Mouse (Mus musculus): ENCODE results near the gene Kmt2a.
"Not testable (repeated sequence)": the region's sequence is repeated elsewhere in the genome, so short reads cannot be mapped to it uniquely, and the experiment has no call there.

Gene Kmt2a

GRCm38 (mm10) chr9:44814179-44814578 is 66.9 kb downstream of the Kmt2a start:
- DNase-seq, result no peak

- no peak for DNase-seq
Measured at GRCm38 (mm10) chr9:44810316-44810715, 70.8 kb downstream of the Kmt2a start.

GRCm38 (mm10) chr9:44807778-44808177 is 73.3 kb downstream of the Kmt2a start:
- DNase-seq, result no peak

- no peak for DNase-seq
Measured at GRCm38 (mm10) chr9:44807141-44807540, 74.0 kb downstream of the Kmt2a start.

- no peak for DNase-seq
Measured at GRCm38 (mm10) chr9:44805536-44805935, 75.6 kb downstream of the Kmt2a start.

GRCm38 (mm10) chr9:44804678-44805077 is 76.4 kb downstream of the Kmt2a start:
- no peak for DNase-seq

- no peak for DNase-seq
Measured at GRCm38 (mm10) chr9:44802808-44803450, 78.2 kb downstream of the Kmt2a start, which contains the start of gene Ttc36. Gene Ttc36, minus strand, starts transcription at chr9:44803072.

GRCm38 (mm10) chr9:44801669-44802068 is 79.4 kb downstream of the Kmt2a start:
- DNase-seq, result no peak

GRCm38 (mm10) chr9:44799958-44800324 is 81.2 kb downstream of the Kmt2a start:
- DNase-seq, result no peak

- peak; percentile 92 for DNase-seq
Measured at GRCm38 (mm10) chr9:44799102-44799957, 81.8 kb downstream of the Kmt2a start, which contains the start of gene Tmem25. Gene Tmem25, minus strand, starts transcription at chr9:44799307.

GRCm38 (mm10) chr9:44798298-44798697 is 82.8 kb downstream of the Kmt2a start:
- peak; percentile 32 for DNase-seq

GRCm38 (mm10) chr9:44792842-44793241 is 88.3 kb downstream of the Kmt2a start:
- no peak for DNase-seq

GRCm38 (mm10) chr9:44772750-44773651 is 108.1 kb downstream of the Kmt2a start:
- peak; percentile 88 for DNase-seq

GRCm38 (mm10) chr9:44772392-44772749 is 108.7 kb downstream of the Kmt2a start:
- DNase-seq, result no peak

- no peak for DNase-seq
Measured at GRCm38 (mm10) chr9:44771376-44771775, 109.7 kb downstream of the Kmt2a start.

- not testable (repeated sequence) for DNase-seq
Measured at GRCm38 (mm10) chr9:44768029-44768394, 113.1 kb downstream of the Kmt2a start.

GRCm38 (mm10) chr9:44767101-44768028 is 113.7 kb downstream of the Kmt2a start, which contains the start of the genes Arcn1 and Ift46:
Gene Arcn1, minus strand, starts transcription at chr9:44767845.
Gene Ift46, plus strand, starts transcription at chr9:44767908.
- DNase-seq, result peak; percentile 81

- no peak for DNase-seq
Measured at GRCm38 (mm10) chr9:44760873-44761272, 120.2 kb downstream of the Kmt2a start.
